Mouse (Mus musculus) heart, postnatal 10 days (tissue): ENCODE data around the gene Tas2r135. TPM values are rescaled to one million over a fixed set of nuclear protein-coding genes. Genes with fewer than 3 reads are reported as not detected.

ENCODE experiments used
- DNase-seq, 2 experiments: peaks; one replicate each; pipeline ENCODE4 v3.0.0; 2021
- intact Hi-C: fragments of 180-260 bp; cut with DNase I; formaldehyde crosslinking; loops from one replicate; pipeline ENCODE4 v1.15.1; 2025
- total RNA-seq, 2 experiments: library from RNA; stranded (reverse); gene quantifications; 2 replicates each; pipeline ENCODE4 v1.2.3; 2021

The Tas2r135 gene
- total RNA-seq, 2 experiments from 2014 or later = 0.25 to 0.31 TPM

- intact Hi-C loops = loop anchor here (2.0 kb wide), 1 partner anchor 23 kb away; no protein-coding TSS in a partner anchor
- no peak for DNase-seq
Observed at GRCm38 (mm10) chr6:42373669-42374430, 31.4 kb upstream of the Tas2r135 start.

GRCm38 (mm10) chr6:42374701-42375100, 30.5 kb upstream of the Tas2r135 start:
- peak; percentile 75 to 77 for DNase-seq
- intact Hi-C loops = no loop called here

- no peak for DNase-seq
- intact Hi-C loops = no loop called here
Observed at GRCm38 (mm10) chr6:42375131-42375530, 30.1 kb upstream of the Tas2r135 start.

- DNase-seq = no peak
- intact Hi-C loops = no loop called here
Observed at GRCm38 (mm10) chr6:42376016-42376415, 29.2 kb upstream of the Tas2r135 start.

GRCm38 (mm10) chr6:42376504-42377019, 28.7 kb upstream of the Tas2r135 start:
- intact Hi-C loops = no loop called here
- DNase-seq = no peak

GRCm38 (mm10) chr6:42377280-42377679, 28.0 kb upstream of the Tas2r135 start:
- intact Hi-C loops = no loop called here

GRCm38 (mm10) chr6:42379551-42379950, 25.7 kb upstream of the Tas2r135 start:
- intact Hi-C loops = no loop called here
- DNase-seq = no peak

More at GRCm38 (mm10) chr6:42377280-42377679, 28.0 kb upstream of the Tas2r135 start:
- DNase-seq = no peak

- peak in 1 of 2 experiments; percentile 69 for DNase-seq
- intact Hi-C loops = loop anchor here (2.0 to 5.0 kb wide), 3 partner anchors 32 to 202 kb away; partner anchors contain the start of genes Casp2 and Zyx
Observed at GRCm38 (mm10) chr6:42380416-42381144, 24.7 kb upstream of the Tas2r135 start.

- no peak for DNase-seq
- intact Hi-C loops = loop anchor here (2.0 to 5.0 kb wide), 3 partner anchors 32 to 201 kb away; partner anchors contain the start of genes Casp2 and Zyx
Observed at GRCm38 (mm10) chr6:42381221-42381620, 24.0 kb upstream of the Tas2r135 start.

- intact Hi-C loops = loop anchor here (2.0 to 5.0 kb wide), 3 partner anchors 33 to 200 kb away; partner anchors contain the start of genes Casp2 and Zyx
- DNase-seq = no peak
Observed at GRCm38 (mm10) chr6:42381916-42382381, 23.3 kb upstream of the Tas2r135 start.

GRCm38 (mm10) chr6:42383360-42383759, 21.9 kb upstream of the Tas2r135 start:
- intact Hi-C loops = loop anchor here (5.0 kb wide), 1 partner anchor 199 kb away; no protein-coding TSS in a partner anchor
- no peak for DNase-seq

GRCm38 (mm10) chr6:42385635-42386034, 19.6 kb upstream of the Tas2r135 start:
- intact Hi-C loops = no loop called here
- DNase-seq = no peak

GRCm38 (mm10) chr6:42391796-42392330, 13.4 kb upstream of the Tas2r135 start:
- no peak for DNase-seq

GRCm38 (mm10) chr6:42395960-42396809, 9.0 kb upstream of the Tas2r135 start:
- DNase-seq = peak; percentile 94
- intact Hi-C loops = no loop called here

More at GRCm38 (mm10) chr6:42391796-42392330, 13.4 kb upstream of the Tas2r135 start:
- intact Hi-C loops = no loop called here

GRCm38 (mm10) chr6:42397041-42397657, 8.1 kb upstream of the Tas2r135 start:
- intact Hi-C loops = no loop called here
- DNase-seq = peak in 1 of 2 experiments; percentile 14

GRCm38 (mm10) chr6:42398285-42398684, 6.9 kb upstream of the Tas2r135 start:
- DNase-seq = no peak
- intact Hi-C loops = no loop called here

GRCm38 (mm10) chr6:42398998-42399397, 6.2 kb upstream of the Tas2r135 start:
- intact Hi-C loops = no loop called here
- DNase-seq = no peak

- DNase-seq = no peak
- intact Hi-C loops = no loop called here
Observed at GRCm38 (mm10) chr6:42399938-42400337, 5.3 kb upstream of the Tas2r135 start, which contains the start of gene Tas2r143. Gene Tas2r143, plus strand, starts transcription at chr6:42400238.

GRCm38 (mm10) chr6:42419443-42419842, 14.2 kb downstream of the Tas2r135 start:
- DNase-seq = no peak

More at GRCm38 (mm10) chr6:42419443-42419842, 14.2 kb downstream of the Tas2r135 start:
- intact Hi-C loops = no loop called here
